Mouse (Mus musculus) 3134 (cell line): ENCODE data around the gene Ndufa6.

ENCODE experiments used
- DNase-seq: peaks from one replicate; pipeline ENCODE4 v3.0.0-alpha.2; 2011; ENCODE audit warnings: low spot score; ENCODE audit not compliant: insufficient read length; ENCODE audit errors: extremely low read depth

Ndufa6 gene

GRCm38 (mm10) chr15:82342543-82342935, 11.6 kb downstream of the Ndufa6 start:
- no peak for DNase-seq

GRCm38 (mm10) chr15:82341675-82342542, 12.2 kb downstream of the Ndufa6 start:
- no peak for DNase-seq

- DNase-seq, result no peak
Measured at GRCm38 (mm10) chr15:82341036-82341501, 13.1 kb downstream of the Ndufa6 start.

GRCm38 (mm10) chr15:82340414-82341035, 13.6 kb downstream of the Ndufa6 start:
- DNase-seq, result no peak

GRCm38 (mm10) chr15:82339634-82340254, 14.4 kb downstream of the Ndufa6 start:
- DNase-seq, result no peak

GRCm38 (mm10) chr15:82339150-82339549, 15.0 kb downstream of the Ndufa6 start:
- no peak for DNase-seq

- DNase-seq, result peak; percentile 96
Measured at GRCm38 (mm10) chr15:82338593-82339112, 15.5 kb downstream of the Ndufa6 start, which contains the start of the genes Naga, Pheta2 and Smdt1. Naga (minus strand) TSS chr15:82338925. Pheta2 (plus strand) TSS chr15:82338942. Smdt1 (plus strand) TSS chr15:82338959.

- no peak for DNase-seq
Measured at GRCm38 (mm10) chr15:82337875-82338274, 16.2 kb downstream of the Ndufa6 start.

- no peak for DNase-seq
Measured at GRCm38 (mm10) chr15:82336629-82337028, 17.5 kb downstream of the Ndufa6 start.

GRCm38 (mm10) chr15:82335194-82335593, 18.9 kb downstream of the Ndufa6 start:
- no peak for DNase-seq

- no peak for DNase-seq
Measured at GRCm38 (mm10) chr15:82325382-82325781, 28.7 kb downstream of the Ndufa6 start.

GRCm38 (mm10) chr15:82322195-82322594, 31.9 kb downstream of the Ndufa6 start:
- DNase-seq, result no peak

- DNase-seq, result no peak
Measured at GRCm38 (mm10) chr15:82319613-82320012, 34.5 kb downstream of the Ndufa6 start.

GRCm38 (mm10) chr15:82317839-82318238, 36.3 kb downstream of the Ndufa6 start:
- DNase-seq, result no peak

GRCm38 (mm10) chr15:82308416-82308815, 45.7 kb downstream of the Ndufa6 start:
- no peak for DNase-seq

GRCm38 (mm10) chr15:82307107-82307506, 47.0 kb downstream of the Ndufa6 start:
- DNase-seq, result no peak
